Mouse (Mus musculus) retina, adult 2 months (tissue): ENCODE data around the gene Adra2b.

ENCODE experiments used
- DNase-seq: peaks from one replicate; pipeline ENCODE4 v3.0.0-alpha.2; 2012; ENCODE audit warnings: low read depth, low spot score

Adra2b gene

GRCm38 (mm10) chr2:127379250-127379649 is 16.2 kb downstream of the Adra2b start:
- no peak for DNase-seq

- no peak for DNase-seq
Measured at GRCm38 (mm10) chr2:127383881-127384280, 20.9 kb downstream of the Adra2b start.

GRCm38 (mm10) chr2:127387521-127387920 is 24.5 kb downstream of the Adra2b start:
- no peak for DNase-seq

GRCm38 (mm10) chr2:127390352-127390751 is 27.3 kb downstream of the Adra2b start:
- DNase-seq, result no peak

DNA sequence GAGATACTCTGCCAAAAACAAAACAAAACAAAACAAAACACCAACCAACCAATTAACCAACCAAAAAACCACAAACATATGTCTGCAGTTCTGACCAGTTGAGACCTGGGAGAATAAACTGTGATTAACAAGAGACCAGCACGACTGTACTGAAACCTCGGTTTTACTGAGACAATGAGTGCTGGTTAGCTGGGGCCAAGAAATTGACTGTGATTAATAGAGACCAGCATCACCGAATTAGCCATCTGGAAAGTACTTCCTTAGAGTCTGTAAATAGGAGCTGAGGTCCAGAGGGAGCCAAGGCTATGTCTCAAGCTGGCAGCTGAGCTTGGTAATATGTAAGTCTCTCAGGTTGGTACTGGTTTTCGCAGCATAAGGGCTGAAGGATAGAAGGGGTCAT is 27.8 kb downstream of the Adra2b start:
- no peak for DNase-seq

- DNase-seq, result no peak
Measured at GRCm38 (mm10) chr2:127391323-127391722, 28.3 kb downstream of the Adra2b start.

- no peak for DNase-seq
Measured at GRCm38 (mm10) chr2:127394606-127395161, 31.7 kb downstream of the Adra2b start.

- no peak for DNase-seq
Measured at GRCm38 (mm10) chr2:127398738-127399137, 35.7 kb downstream of the Adra2b start.

DNA sequence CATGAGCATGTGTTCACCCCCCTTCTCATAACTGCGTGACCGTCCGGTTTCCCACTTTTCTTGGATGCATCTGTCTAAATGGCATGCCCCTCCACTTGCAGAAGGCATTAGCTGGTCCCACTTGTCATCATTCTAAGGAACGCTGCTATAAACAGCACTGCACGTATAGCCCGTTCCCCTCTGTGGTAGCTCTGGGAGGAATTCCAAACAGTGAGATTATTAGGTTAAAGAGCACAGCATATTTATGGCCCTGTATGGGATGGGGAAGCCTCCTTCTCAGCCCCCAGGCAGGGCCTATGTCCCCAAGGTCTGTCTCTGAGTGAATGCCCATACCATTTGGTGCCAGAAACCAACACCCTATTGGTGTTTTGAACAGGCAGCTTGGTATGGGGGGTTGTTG is 48.1 kb downstream of the Adra2b start:
- DNase-seq, result no peak

DNA sequence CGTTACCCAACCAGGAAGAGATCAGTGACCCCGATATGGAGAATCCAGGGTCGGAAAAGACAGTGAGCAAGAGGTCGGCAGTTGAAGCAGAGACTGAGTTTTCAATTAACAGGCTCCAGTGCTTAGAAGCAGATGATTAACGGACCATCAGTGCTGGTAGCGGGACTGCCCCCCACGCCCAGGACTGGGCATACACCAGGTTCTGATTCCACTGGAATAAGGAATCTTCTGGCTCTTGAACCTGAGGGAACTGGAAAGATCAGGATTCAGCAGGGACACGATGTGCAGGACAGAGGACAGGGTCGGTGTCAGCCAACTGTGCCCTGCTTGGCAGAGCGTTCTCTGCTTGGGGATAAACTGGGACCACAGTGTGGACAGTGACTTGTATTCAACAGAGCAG is 52.8 kb downstream of the Adra2b start:
- DNase-seq, result no peak

GRCm38 (mm10) chr2:127416706-127417105 is 53.7 kb downstream of the Adra2b start:
- DNase-seq, result no peak
